Mouse (Mus musculus) embryonic facial prominence, embryonic 11.5 days (tissue): ENCODE data around the gene Scmh1. TPM values are rescaled to one million over a fixed set of nuclear protein-coding genes. Genes with fewer than 3 reads are reported as not detected.

Source experiments
- polyA plus RNA-seq: library from polyadenylated mRNA; unstranded; fragments of >200 nt; fragmentation: Nextera tagmentation; extraction: Ambion mirVana; gene quantifications from 2 replicates; pipeline ENCODE4 v1.2.1, GENCODE M21; 2014

Scmh1 gene
- polyA plus RNA-seq, 1 experiment from 2014 or later, result 27.2 TPM

Other genes with a start within 250 kb of the Scmh1 start
- gene Edn2, start 244.1 kb upstream of the Scmh1 start, polyA plus RNA-seq, result 0.14 and 0.20 TPM in 2 replicates
- 0.69 and 0.79 TPM in 2 replicates for gene Foxo6, start 117.9 kb upstream of the Scmh1 start, polyA plus RNA-seq
- 0.11 TPM in 1 of 2 replicates, not detected in the other for gene Slfnl1, start 127.0 kb downstream of the Scmh1 start, polyA plus RNA-seq
- gene Ctps, start 165.0 kb downstream of the Scmh1 start, polyA plus RNA-seq, result 143 and 145 TPM in 2 replicates
- not detected in 2 replicates for gene Gm8439, start 183.5 kb downstream of the Scmh1 start, polyA plus RNA-seq